Mouse (Mus musculus): ENCODE measurements around the gene Yipf1. TPM values are rescaled to one million over a fixed set of nuclear protein-coding genes. Genes with fewer than 3 reads are reported as not detected.

The Yipf1 gene
- total and polyA plus RNA-seq, 2 experiments = 38.7 to 52.3 TPM

GRCm38 (mm10) chr4:107298071-107298606 lies 16.0 kb upstream of the Yipf1 start:
- TF ChIP-seq POLR2A (IDR thresholded peaks at IDR 0.05; ENCODE audit: extremely low read depth, insufficient read depth, low read length) (no peak), CTCF (IDR thresholded peaks at IDR 0.05; ENCODE audit: low read depth, low read length) (no peak)
- peaks cover 24% of the 10 kb centered on the region for H3K36me3 ChIP-seq (ENCODE audit: control insufficient read depth, insufficient read depth, low read length)
- no peak overlapping the region for H3K4me3 ChIP-seq (ENCODE audit: insufficient read depth, low read depth, low read length)
- H3K79me2 ChIP-seq (ENCODE audit: control insufficient read depth, insufficient read depth, low read length) = 0 out of 2 replicates have a peak, but pooled peaks cover 2% of the 10 kb centered on the region
- DNase-seq (ENCODE audit: extremely low read depth, low read depth, low spot score) = no peak
- H3K27ac ChIP-seq (replicated peaks; ENCODE audit: insufficient read depth, low read depth, low read length) = no peak overlapping the region
- no peaks in the 10 kb centered on the region for H3K27me3 ChIP-seq (ENCODE audit: control insufficient read depth, insufficient read depth, low read length)
- no peak overlapping the region for H3K9ac ChIP-seq (ENCODE audit: low read depth, low read length)
- WGBS = 75% methylated on average over 8 of the region's 8 CpGs
- peaks cover 25% of the 10 kb centered on the region for H3K4me1 ChIP-seq (ENCODE audit: control insufficient read depth, insufficient read depth, low read length)

GRCm38 (mm10) chr4:107299779-107300340 lies 14.3 kb upstream of the Yipf1 start:
- H3K9ac ChIP-seq (ENCODE audit: low read depth, low read length) = peak overlapping the region; percentile 33
- peak; percentile 85 for DNase-seq (ENCODE audit: extremely low read depth, low read depth, low spot score)
- peaks cover 31% of the 10 kb centered on the region for H3K4me1 ChIP-seq (ENCODE audit: control insufficient read depth, insufficient read depth, low read length)
- 0 out of 2 replicates have a peak, but pooled peaks have one; percentile 3 for TF ChIP-seq CTCF (IDR thresholded peaks at IDR 0.05; ENCODE audit: low read depth, low read length)
- TF ChIP-seq POLR2A (IDR thresholded peaks at IDR 0.05; ENCODE audit: extremely low read depth, insufficient read depth, low read length) = no peak
- 45% methylated on average over 7 of the region's 7 CpGs for WGBS
- H3K4me3 ChIP-seq (ENCODE audit: insufficient read depth, low read depth, low read length) = no peak overlapping the region
- H3K79me2 ChIP-seq (ENCODE audit: control insufficient read depth, insufficient read depth, low read length) = 0 out of 2 replicates have a peak, but pooled peaks cover 2% of the 10 kb centered on the region
- peaks cover 12% of the 10 kb centered on the region for H3K36me3 ChIP-seq (ENCODE audit: control insufficient read depth, insufficient read depth, low read length)
- peak overlapping the region; percentile 85 for H3K27ac ChIP-seq (replicated peaks; ENCODE audit: insufficient read depth, low read depth, low read length)
- no peaks in the 10 kb centered on the region for H3K27me3 ChIP-seq (ENCODE audit: control insufficient read depth, insufficient read depth, low read length)

GRCm38 (mm10) chr4:107300371-107300770 lies 13.8 kb upstream of the Yipf1 start:
- Histone ChIP-seq H3K79me2 (ENCODE audit: control insufficient read depth, insufficient read depth, low read length) (peaks cover 2% of the 10 kb centered on the region; the same call in 1 of the 2 replicates), H3K9ac (ENCODE audit: low read depth, low read length) (peak overlapping the region; percentile 46; the same call in 1 of the 2 replicates), H3K4me1 (ENCODE audit: control insufficient read depth, insufficient read depth, low read length) (peaks cover 31% of the 10 kb centered on the region), H3K4me3 (ENCODE audit: insufficient read depth, low read depth, low read length) (no peak overlapping the region), H3K27ac (replicated peaks; ENCODE audit: insufficient read depth, low read depth, low read length) (peak overlapping the region; percentile 85), H3K27me3 (ENCODE audit: control insufficient read depth, insufficient read depth, low read length) (no peaks in the 10 kb centered on the region), H3K36me3 (ENCODE audit: control insufficient read depth, insufficient read depth, low read length) (peaks cover 10% of the 10 kb centered on the region)
- no peak for DNase-seq (ENCODE audit: extremely low read depth, low read depth, low spot score)
- WGBS = 80% methylated on average over 4 of the region's 4 CpGs
- TF ChIP-seq POLR2A (IDR thresholded peaks at IDR 0.05; ENCODE audit: extremely low read depth, insufficient read depth, low read length) = no peak
- TF ChIP-seq CTCF (IDR thresholded peaks at IDR 0.05; ENCODE audit: low read depth, low read length) = no peak

DNA sequence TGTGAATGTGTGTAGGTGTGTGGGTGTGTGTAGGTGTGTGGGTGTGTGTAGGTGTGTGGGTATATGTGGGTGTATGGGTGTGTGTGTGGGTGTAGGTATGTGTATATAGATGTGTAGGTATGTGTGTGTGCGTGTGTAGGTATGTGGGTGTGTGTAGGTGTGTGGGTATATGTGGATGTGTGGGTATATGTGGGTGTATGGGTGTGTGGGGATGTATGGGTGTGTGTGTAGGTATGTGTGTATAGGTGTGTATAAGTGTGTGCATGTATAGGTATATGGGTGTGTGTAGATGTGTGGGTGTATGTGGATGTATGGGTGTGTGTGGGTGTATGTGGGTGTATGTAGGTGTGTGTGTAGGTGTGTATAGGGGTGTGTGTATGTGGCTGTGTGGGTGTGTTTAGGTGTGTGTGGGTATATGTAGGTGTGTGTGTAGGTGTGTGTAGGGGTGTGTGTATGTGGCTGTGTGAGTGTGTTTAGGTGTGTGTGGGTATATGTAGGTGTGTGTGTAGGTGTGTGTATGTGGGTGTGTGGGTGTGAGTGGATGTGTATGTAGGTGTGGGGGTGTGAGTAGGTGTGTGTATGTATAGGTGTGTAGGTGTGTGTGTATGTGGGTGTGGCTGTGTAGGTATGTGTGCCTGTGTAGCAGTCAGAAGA lies 13.1 kb upstream of the Yipf1 start:
- H3K27ac ChIP-seq (replicated peaks; ENCODE audit: insufficient read depth, low read depth, low read length) = peak overlapping the region; percentile 84
- H3K36me3 ChIP-seq (ENCODE audit: control insufficient read depth, insufficient read depth, low read length) = peaks cover 10% of the 10 kb centered on the region
- H3K4me3 ChIP-seq (ENCODE audit: insufficient read depth, low read depth, low read length) = no peak overlapping the region
- H3K4me1 ChIP-seq (ENCODE audit: control insufficient read depth, insufficient read depth, low read length) = peaks cover 31% of the 10 kb centered on the region
- H3K9ac ChIP-seq (ENCODE audit: low read depth, low read length) = 0 out of 2 replicates have a peak overlapping the region, but pooled peaks have one; percentile 21
- no peak for TF ChIP-seq POLR2A (IDR thresholded peaks at IDR 0.05; ENCODE audit: extremely low read depth, insufficient read depth, low read length)
- TF ChIP-seq CTCF (IDR thresholded peaks at IDR 0.05; ENCODE audit: low read depth, low read length) = no peak
- no peak for DNase-seq (ENCODE audit: extremely low read depth, low read depth, low spot score)
- H3K79me2 ChIP-seq (ENCODE audit: control insufficient read depth, insufficient read depth, low read length) = peaks cover 8% of the 10 kb centered on the region; the same call in 1 of the 2 replicates
- WGBS = 100% methylated on average over 1 of the region's 1 CpGs
- H3K27me3 ChIP-seq (ENCODE audit: control insufficient read depth, insufficient read depth, low read length) = no peaks in the 10 kb centered on the region

DNA sequence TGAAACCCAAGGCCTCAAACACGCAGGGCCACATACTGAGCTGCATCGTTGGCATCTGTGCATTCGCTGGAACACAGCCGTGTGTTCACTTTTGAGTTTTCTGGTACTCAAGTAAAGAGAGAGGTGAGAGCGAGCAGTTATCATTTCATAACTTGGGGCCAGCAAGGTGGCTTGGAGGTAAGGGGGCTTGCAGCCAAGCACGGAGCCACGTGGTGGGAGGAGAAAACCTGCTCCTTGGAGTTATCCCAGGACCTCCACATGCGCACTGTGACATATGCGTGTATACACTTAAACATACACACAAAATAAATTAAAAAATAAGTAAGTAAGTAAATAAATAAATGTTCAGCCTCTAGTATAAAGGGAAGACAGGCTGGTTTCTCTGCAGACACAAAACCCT lies 11.9 kb upstream of the Yipf1 start:
- H3K4me3 ChIP-seq (ENCODE audit: insufficient read depth, low read depth, low read length) = no peak overlapping the region
- peak; percentile 71 for DNase-seq (ENCODE audit: extremely low read depth, low read depth, low spot score)
- H3K27me3 ChIP-seq (ENCODE audit: control insufficient read depth, insufficient read depth, low read length) = no peaks in the 10 kb centered on the region
- H3K4me1 ChIP-seq (ENCODE audit: control insufficient read depth, insufficient read depth, low read length) = peaks cover 31% of the 10 kb centered on the region
- peak overlapping the region; percentile 25; the same call in 1 of the 2 replicates for H3K9ac ChIP-seq (ENCODE audit: low read depth, low read length)
- peak overlapping the region; percentile 84 for H3K27ac ChIP-seq (replicated peaks; ENCODE audit: insufficient read depth, low read depth, low read length)
- TF ChIP-seq CTCF (IDR thresholded peaks at IDR 0.05; ENCODE audit: low read depth, low read length) (no peak), POLR2A (IDR thresholded peaks at IDR 0.05; ENCODE audit: extremely low read depth, insufficient read depth, low read length) (no peak)
- WGBS = 40% methylated on average over 9 of the region's 9 CpGs
- H3K79me2 ChIP-seq (ENCODE audit: control insufficient read depth, insufficient read depth, low read length) = peaks cover 16% of the 10 kb centered on the region; the same call in 1 of the 2 replicates
- H3K36me3 ChIP-seq (ENCODE audit: control insufficient read depth, insufficient read depth, low read length) = peaks cover 5% of the 10 kb centered on the region; the same call in 1 of the 2 replicates
